Mouse (Mus musculus): ENCODE measurements around the gene Klri1.

GRCm38 (mm10) chr6:129747016-129747653 lies 30.2 kb upstream of the Klri1 start:
- no peak for TF ChIP-seq EP300 (IDR thresholded peaks at IDR 0.05; ENCODE audit: low read depth)
- TF ChIP-seq CTCF (IDR thresholded peaks at IDR 0.05; ENCODE audit: low read depth), result no peak

Data from liver, postnatal 0 days (tissue).